Mouse (Mus musculus) CH12.LX (cell line): ENCODE measurements around the gene Mtmr12. TPM values are rescaled to one million over a fixed set of nuclear protein-coding genes. Genes with fewer than 3 reads are reported as not detected.

Experiments used
- DNase-seq: peaks from one replicate; pipeline ENCODE4 v3.0.0-alpha.2; 2013; ENCODE audit errors: extremely low read depth
- H3K27ac ChIP-seq: 2 replicates; pipeline ENCODE4 v1.5.1; 2012; ENCODE audit warnings: low read depth, mild to moderate bottlenecking, control low read depth, moderate library complexity; ENCODE audit not compliant: insufficient read depth
- H3K27me3 ChIP-seq: replicated peaks from 2 replicates; pipeline ENCODE3; 2012; ENCODE audit warnings: inconsistent platforms
- H3K36me3 ChIP-seq, 2 experiments: replicated peaks in 1 of 2; 2 replicates each; pipeline versions ENCODE3 to v1.6.1; 2012; ENCODE audit warnings: inconsistent platforms in 1 of 2, low read length in 1 of 2, mild to moderate bottlenecking in 1 of 2, mixed read lengths in 1 of 2, moderate library complexity in 1 of 2; ENCODE audit not compliant: control insufficient read depth in 1 of 2, insufficient read depth in 1 of 2
- H3K4me1 ChIP-seq, 2 experiments: 2 replicates each; pipeline ENCODE4 v1.6.1; 2012; ENCODE audit warnings: inconsistent platforms in 1 of 2, moderate library complexity in 1 of 2; ENCODE audit not compliant: insufficient read depth in 2 of 2, control insufficient read depth in 1 of 2
- H3K4me2 ChIP-seq: 2 replicates; pipeline ENCODE4 v1.6.1; 2012; ENCODE audit warnings: low read depth, mild to moderate bottlenecking, control low read depth; ENCODE audit not compliant: poor library complexity, insufficient read depth, severe bottlenecking
- H3K4me3 ChIP-seq, 3 experiments: fragments of 150-350 bp in 1 of 3; sonication (generic) in 1 of 3; replicated peaks in 1 of 3; 2 replicates each; pipeline versions ENCODE3 to v1.5.1; 2011 to 2012; ENCODE audit warnings: low read depth in 2 of 3, low read length in 2 of 3, mild to moderate bottlenecking in 2 of 3, moderate library complexity in 2 of 3, control low read depth in 1 of 3, improper control_type of control experiment in 1 of 3, inconsistent platforms in 1 of 3, mixed read lengths in 1 of 3; ENCODE audit not compliant: poor library complexity in 1 of 3
- H3K79me2 ChIP-seq: replicated peaks from 2 replicates; pipeline ENCODE4 v1.6.1; 2012; ENCODE audit warnings: mild to moderate bottlenecking, moderate library complexity; ENCODE audit not compliant: control insufficient read depth, poor library complexity, insufficient read depth, severe bottlenecking; ENCODE audit errors: extremely low read depth
- H3K9ac ChIP-seq: 2 replicates; pipeline ENCODE4 v1.6.1; 2012; ENCODE audit warnings: low read depth, mild to moderate bottlenecking, control low read depth, moderate library complexity; ENCODE audit not compliant: insufficient read depth
- H3K9me3 ChIP-seq: replicated peaks from 2 replicates; pipeline ENCODE3; 2012; ENCODE audit warnings: low read length, inconsistent platforms, mixed read lengths
- BHLHE40 ChIP-seq: IDR thresholded peaks from 2 replicates; pipeline ENCODE4 v1.6.1; 2011; ENCODE audit warnings: mild to moderate bottlenecking, low read depth, low read length, improper control_type of control experiment
- CHD1 ChIP-seq: IDR thresholded peaks from 2 replicates; pipeline ENCODE4 v1.6.1; 2012; ENCODE audit warnings: low read depth, low read length, improper control_type of control experiment, inconsistent platforms
- CHD2 ChIP-seq: IDR thresholded peaks from 2 replicates; pipeline ENCODE4 v1.6.1; 2011; ENCODE audit warnings: low read length, improper control_type of control experiment
- ELF1 ChIP-seq: IDR thresholded peaks from 2 replicates; pipeline ENCODE4 v1.6.1; 2014; ENCODE audit warnings: low read depth, mild to moderate bottlenecking, inconsistent platforms, low read length, improper control_type of control experiment
- HCFC1 ChIP-seq: IDR thresholded peaks from 2 replicates; pipeline ENCODE4 v1.6.1; 2012; ENCODE audit warnings: low read depth, mild to moderate bottlenecking, inconsistent platforms, low read length, improper control_type of control experiment
- IRF4 ChIP-seq: IDR thresholded peaks from 2 replicates; pipeline ENCODE4 v1.6.1; 2014; ENCODE audit warnings: low read depth, mild to moderate bottlenecking, inconsistent platforms, low read length, improper control_type of control experiment
- JUN ChIP-seq: IDR thresholded peaks from 2 replicates; pipeline ENCODE4 v1.6.1; 2011; ENCODE audit warnings: low read depth, mild to moderate bottlenecking, low read length, improper control_type of control experiment, moderate library complexity; ENCODE audit not compliant: insufficient read depth
- JUND ChIP-seq: conservative IDR thresholded peaks from 2 replicates; pipeline ENCODE4 v1.6.1; 2011; ENCODE audit warnings: low read depth, low read length, improper control_type of control experiment
- MAZ ChIP-seq: IDR thresholded peaks from 2 replicates; pipeline ENCODE4 v1.6.1; 2012; ENCODE audit warnings: low read depth, mild to moderate bottlenecking, inconsistent platforms, low read length, improper control_type of control experiment, moderate library complexity
- MEF2A ChIP-seq: IDR thresholded peaks from 2 replicates; pipeline ENCODE4 v1.6.1; 2014; ENCODE audit warnings: low read depth, mild to moderate bottlenecking, inconsistent platforms, low read length, improper control_type of control experiment, borderline replicate concordance
- MYC ChIP-seq: IDR thresholded peaks from 2 replicates; pipeline ENCODE4 v1.6.1; 2011; ENCODE audit warnings: low read depth, mild to moderate bottlenecking, improper control_type of control experiment, low read length
- NELFE ChIP-seq: IDR thresholded peaks from 2 replicates; pipeline ENCODE4 v1.6.1; 2011; ENCODE audit warnings: low read depth, low read length, improper control_type of control experiment
- NRF1 ChIP-seq: IDR thresholded peaks from 2 replicates; pipeline ENCODE4 v1.6.1; 2014; ENCODE audit warnings: low read depth, mild to moderate bottlenecking, inconsistent platforms, low read length, improper control_type of control experiment, moderate library complexity
- POLR2A ChIP-seq: IDR thresholded peaks from 2 replicates; pipeline ENCODE4 v1.6.1; 2011; ENCODE audit warnings: low read depth, mild to moderate bottlenecking, improper control_type of control experiment, low read length
- POLR2AphosphoS2 ChIP-seq: IDR thresholded peaks from 2 replicates; pipeline ENCODE4 v1.6.1; 2011; ENCODE audit warnings: low read depth, low read length, improper control_type of control experiment
- RAD21 ChIP-seq: IDR thresholded peaks from 2 replicates; pipeline ENCODE4 v1.6.1; 2011; ENCODE audit warnings: low read depth, mild to moderate bottlenecking, low read length, improper control_type of control experiment, moderate library complexity
- RCOR1 ChIP-seq: conservative IDR thresholded peaks from 2 replicates; pipeline ENCODE4 v1.6.1; 2012; ENCODE audit warnings: low read depth, mild to moderate bottlenecking, inconsistent platforms, low read length, improper control_type of control experiment
- SMC3 ChIP-seq: IDR thresholded peaks from 2 replicates; pipeline ENCODE4 v1.6.1; 2011; ENCODE audit warnings: low read depth, low read length, improper control_type of control experiment
- UBTF ChIP-seq: IDR thresholded peaks from 2 replicates; pipeline ENCODE4 v1.6.1; 2012; ENCODE audit warnings: low read depth, mild to moderate bottlenecking, inconsistent platforms, low read length, improper control_type of control experiment, moderate library complexity
- USF1 ChIP-seq: IDR thresholded peaks from 2 replicates; pipeline ENCODE4 v1.6.1; 2014; ENCODE audit warnings: low read depth, mild to moderate bottlenecking, inconsistent platforms, low read length, improper control_type of control experiment
- ZC3H11A ChIP-seq: IDR thresholded peaks from 2 replicates; pipeline ENCODE4 v1.6.1; 2012; ENCODE audit warnings: low read depth, mild to moderate bottlenecking, inconsistent platforms, low read length, improper control_type of control experiment
- ZMIZ1 ChIP-seq: IDR thresholded peaks from 2 replicates; pipeline ENCODE4 v1.6.1; 2012; ENCODE audit warnings: low read depth, mild to moderate bottlenecking, inconsistent platforms, low read length, improper control_type of control experiment
- ZNF384 ChIP-seq: IDR thresholded peaks from 2 replicates; pipeline ENCODE4 v1.6.1; 2012; ENCODE audit warnings: low read depth, low read length, improper control_type of control experiment, inconsistent platforms
- dilution Hi-C: fragments of 300-500 bp; cut with MboI; formaldehyde crosslinking; loops from 2 replicates; pipeline ENCODE4 v1.14.3; 2020; ENCODE audit warnings: low sequenced_read_pairs; ENCODE audit not compliant: extremely low pct_unique_long_range_greater_than_20kb, extremely low pct_ligation_motif_present
- in situ Hi-C: fragments of 300-500 bp; cut with MboI; formaldehyde crosslinking; loops from 3 replicates; pipeline ENCODE4 v1.14.3; 2019; ENCODE audit warnings: low sequenced_read_pairs, low pct_ligation_motif_present, low pct_unique_long_range_greater_than_20kb, mixed read lengths
- polyA plus RNA-seq: library from polyadenylated mRNA; unstranded; fragments of >175 nt; gene quantifications from 2 replicates; pipeline ENCODE4 v1.2.1, GENCODE M21; 2012; ENCODE audit warnings: low read depth; ENCODE audit not compliant: insufficient read length
- total RNA-seq, 2 experiments: library from RNA; depleted of rRNA; stranded (reverse); fragments of 300-350 nt in 1 of 2; fragments of >200 nt in 1 of 2; gene quantifications; 2 replicates each; pipeline ENCODE4 v1.2.3; 2012 to 2014

Gene Mtmr12
- total and polyA plus RNA-seq, 3 experiments = 8.2 to 16.3 (median 12.3) TPM

DNA sequence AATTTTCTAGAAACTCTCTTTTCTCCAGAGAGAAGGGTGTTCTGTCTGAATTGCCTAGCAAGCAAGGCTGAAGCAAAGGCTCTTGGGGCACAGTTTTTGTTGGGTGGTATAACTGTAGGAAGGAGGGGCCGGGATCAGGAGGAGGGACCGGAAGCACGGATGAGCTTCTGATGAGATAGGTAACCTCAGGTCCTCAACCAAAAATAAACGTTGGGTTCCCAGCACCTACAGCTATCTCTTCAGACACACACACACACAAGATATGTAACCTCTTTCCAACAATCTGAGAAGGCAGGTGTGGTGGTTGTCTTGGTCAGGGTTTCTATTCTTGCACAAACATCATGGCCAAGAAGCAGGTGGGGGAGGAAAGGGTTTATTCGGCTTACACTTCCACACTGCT lies 112.5 kb downstream of the Mtmr12 start:
- in situ Hi-C loops = no loop called here
- no peak for DNase-seq
- H3K9ac ChIP-seq = no peak overlapping the region
- H3K36me3 ChIP-seq = no peaks in the 10 kb centered on the region
- H3K4me2 ChIP-seq = no peak overlapping the region
- H3K27ac ChIP-seq = no peak overlapping the region
- no peak for TF ChIP-seq RAD21
- TF ChIP-seq USF1 = no peak
- TF ChIP-seq ZC3H11A = no peak
- no peak for TF ChIP-seq MYC
- TF ChIP-seq CHD1 = no peak
- no peak for TF ChIP-seq POLR2AphosphoS2
- TF ChIP-seq JUN = no peak
- TF ChIP-seq ZNF384 = no peak
- TF ChIP-seq UBTF = no peak
- no peak for TF ChIP-seq ELF1
- no peak for TF ChIP-seq SMC3
- no peak for TF ChIP-seq HCFC1
- TF ChIP-seq ZMIZ1 = no peak
- no peak for TF ChIP-seq RCOR1
- no peak for TF ChIP-seq BHLHE40
- no peak for TF ChIP-seq MEF2A
- no peak for TF ChIP-seq IRF4
- TF ChIP-seq POLR2A = no peak
- no peak for TF ChIP-seq MAZ
- H3K27me3 ChIP-seq = peaks cover 21% of the 10 kb centered on the region
- dilution Hi-C loops = no loop called here
- no peak overlapping the region for H3K4me3 ChIP-seq
- no peaks in the 10 kb centered on the region for H3K9me3 ChIP-seq
- peaks cover 10% of the 10 kb centered on the region for H3K79me2 ChIP-seq
- peaks cover 0 to 6% of the 10 kb centered on the region in 2 experiments; a peak in 2 of 4 replicates for H3K4me1 ChIP-seq

DNA sequence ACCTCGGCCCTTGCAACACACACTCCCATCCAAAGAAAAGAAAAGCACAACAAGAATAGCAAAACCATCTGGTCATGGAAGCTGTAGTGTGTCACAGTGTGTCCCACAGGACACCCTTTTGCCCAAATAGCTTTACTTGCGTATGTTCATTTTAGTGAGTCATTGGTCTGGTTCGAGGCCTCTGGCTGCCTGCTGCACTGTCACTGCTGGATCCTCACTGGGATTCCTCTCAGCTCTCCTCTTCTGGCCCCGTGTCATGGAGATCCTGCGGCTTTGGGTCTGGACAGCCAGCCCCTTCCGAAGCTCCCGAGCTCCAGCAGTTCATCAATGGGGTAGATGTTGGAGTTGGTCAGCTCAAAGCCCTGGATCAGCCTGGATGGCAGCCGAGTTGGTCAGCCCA lies 113.6 kb downstream of the Mtmr12 start:
- no peak overlapping the region for H3K4me3 ChIP-seq
- H3K27ac ChIP-seq = no peak overlapping the region
- TF ChIP-seq ZC3H11A (no peak), NELFE (no peak), MAZ (no peak), RCOR1 (no peak), CHD2 (no peak), JUND (no peak), NRF1 (no peak)
- H3K4me2 ChIP-seq = no peak overlapping the region
- in situ Hi-C loops (no loop called here), dilution Hi-C loops (no loop called here)
- H3K27me3 ChIP-seq = peaks cover 21% of the 10 kb centered on the region
- no peak overlapping the region for H3K9ac ChIP-seq
- H3K79me2 ChIP-seq = peaks cover 20% of the 10 kb centered on the region
- DNase-seq = no peak
- peaks cover 0 to 8% of the 10 kb centered on the region in 2 experiments; a peak in 2 of 4 replicates for H3K4me1 ChIP-seq
- H3K9me3 ChIP-seq = no peaks in the 10 kb centered on the region
- H3K36me3 ChIP-seq = no peaks in the 10 kb centered on the region
